Mouse (Mus musculus): ENCODE data around the gene Slit3.

GRCm38 (mm10) chr11:35619421-35619820 lies 498.4 kb downstream of the Slit3 start:
- TF ChIP-seq CTCF (IDR thresholded peaks at IDR 0.05; ENCODE audit: borderline replicate concordance, insufficient read depth, low read length) (no peak), POLR2A (IDR thresholded peaks at IDR 0.05; ENCODE audit: low read depth, low read length) (no peak)
